Mouse (Mus musculus): Measurements from ENCODE around the gene Pdlim5. TPM values are rescaled to one million over a fixed set of nuclear protein-coding genes. Genes with fewer than 3 reads are reported as not detected.

Gene Pdlim5
- polyA plus RNA-seq, 1 experiment from 2014 or later, result 32.5 TPM

DNA sequence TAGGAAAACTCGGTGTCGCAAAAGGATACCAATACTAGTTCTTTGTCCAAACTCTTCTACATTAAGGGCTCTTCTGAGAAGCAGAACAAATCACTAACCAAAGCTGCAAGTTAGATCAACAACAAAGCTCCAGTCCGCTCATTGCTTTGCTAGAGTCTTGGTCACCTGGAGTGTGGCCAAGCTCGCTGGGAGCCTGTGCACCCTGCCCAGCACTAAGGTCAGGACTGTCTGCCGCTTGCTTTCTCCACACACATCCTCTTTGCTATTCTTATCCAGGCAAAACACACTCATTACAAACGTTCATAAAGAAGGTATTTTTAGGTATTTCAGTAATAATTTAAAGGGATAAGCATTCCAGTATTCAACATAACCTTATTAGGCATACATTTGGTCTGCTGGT, 73.6 kb downstream of the Pdlim5 start:
- Histone ChIP-seq H3K4me1 (replicated peaks; ENCODE audit: insufficient read depth, low read length) (0 out of 2 replicates have a peak, but pooled peaks cover 6% of the 10 kb centered on the region), H3K9me3 (replicated peaks; ENCODE audit: low read length) (no peaks in the 10 kb centered on the region), H3K4me2 (ENCODE audit: low read length) (no peak overlapping the region), H3K36me3 (ENCODE audit: insufficient read depth, low read length) (no peaks in the 10 kb centered on the region), H3K4me3 (replicated peaks; ENCODE audit: low read depth, low read length) (no peak overlapping the region), H3K27ac (no peak overlapping the region), H3K27me3 (ENCODE audit: insufficient read depth, low read length) (no peaks in the 10 kb centered on the region), H3K9ac (ENCODE audit: low read depth, low read length) (no peak overlapping the region)
- DNase-seq (ENCODE audit: low spot score) (peak; percentile 45), ATAC-seq (replicated peaks; ENCODE audit: low FRiP score, low read depth) (no peak)
- WGBS, result 54% methylated on average over 6 of the region's 6 CpGs
- no peak for TF ChIP-seq CTCF (IDR thresholded peaks at IDR 0.05; ENCODE audit: low read depth)

GRCm38 (mm10) chr3:142318147-142318546, 77.3 kb downstream of the Pdlim5 start:
- no peak overlapping the region for H3K27ac ChIP-seq
- 0 out of 2 replicates have a peak, but pooled peaks cover 6% of the 10 kb centered on the region for H3K4me1 ChIP-seq (replicated peaks; ENCODE audit: insufficient read depth, low read length)
- no peaks in the 10 kb centered on the region for H3K27me3 ChIP-seq (ENCODE audit: insufficient read depth, low read length)
- no peaks in the 10 kb centered on the region for H3K9me3 ChIP-seq (replicated peaks; ENCODE audit: low read length)
- H3K9ac ChIP-seq (ENCODE audit: low read depth, low read length), result no peak overlapping the region
- H3K36me3 ChIP-seq (ENCODE audit: insufficient read depth, low read length), result no peaks in the 10 kb centered on the region
- H3K4me2 ChIP-seq (ENCODE audit: low read length), result no peak overlapping the region
- 55% methylated on average over 2 of the region's 2 CpGs for WGBS
- no peak for TF ChIP-seq CTCF (IDR thresholded peaks at IDR 0.05; ENCODE audit: low read depth)
- no peak for DNase-seq (ENCODE audit: low spot score)
- no peak overlapping the region for H3K4me3 ChIP-seq (replicated peaks; ENCODE audit: low read depth, low read length)
- ATAC-seq (replicated peaks; ENCODE audit: low FRiP score, low read depth), result no peak

DNA sequence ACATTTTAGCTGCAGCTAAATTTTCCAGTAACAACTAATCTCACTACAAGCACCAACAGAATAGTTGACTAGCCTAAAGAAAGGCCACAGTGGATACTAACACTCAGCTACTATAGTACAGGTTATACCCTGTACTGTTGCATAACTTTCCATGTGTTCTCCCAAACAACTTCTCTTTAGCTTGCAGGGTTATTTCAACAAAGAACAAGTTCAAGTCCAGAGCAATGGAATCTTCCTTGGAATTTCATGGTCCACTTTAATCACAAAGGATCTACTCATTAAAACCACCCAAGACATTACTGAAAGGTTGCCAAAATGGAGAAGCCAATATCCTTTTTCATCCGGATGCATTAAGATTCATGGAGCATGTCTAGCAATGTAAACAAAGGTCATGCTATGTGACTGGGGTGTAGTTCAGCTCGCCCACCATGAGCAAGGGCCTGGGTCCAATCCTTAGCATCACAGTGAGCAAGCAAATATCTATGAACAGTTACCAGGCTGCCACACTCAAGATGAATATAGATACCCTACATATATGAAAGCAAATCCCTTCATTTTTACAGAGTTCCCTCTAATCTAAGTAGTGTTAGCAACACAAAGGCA, 79.3 kb downstream of the Pdlim5 start:
- no peak for TF ChIP-seq CTCF (IDR thresholded peaks at IDR 0.05; ENCODE audit: low read depth)
- Histone ChIP-seq H3K27ac (peak overlapping the region; percentile 15; the same call in 1 of the 2 replicates), H3K9ac (ENCODE audit: low read depth, low read length) (no peak overlapping the region), H3K27me3 (ENCODE audit: insufficient read depth, low read length) (no peaks in the 10 kb centered on the region), H3K4me3 (replicated peaks; ENCODE audit: low read depth, low read length) (no peak overlapping the region), H3K4me1 (replicated peaks; ENCODE audit: insufficient read depth, low read length) (no peaks in the 10 kb centered on the region), H3K4me2 (ENCODE audit: low read length) (no peak overlapping the region), H3K36me3 (ENCODE audit: insufficient read depth, low read length) (no peaks in the 10 kb centered on the region), H3K9me3 (replicated peaks; ENCODE audit: low read length) (no peaks in the 10 kb centered on the region)
- ATAC-seq (replicated peaks; ENCODE audit: low FRiP score, low read depth) (no peak), DNase-seq (ENCODE audit: low spot score) (no peak)
- WGBS, result 39% methylated on average over 2 of the region's 2 CpGs

DNA sequence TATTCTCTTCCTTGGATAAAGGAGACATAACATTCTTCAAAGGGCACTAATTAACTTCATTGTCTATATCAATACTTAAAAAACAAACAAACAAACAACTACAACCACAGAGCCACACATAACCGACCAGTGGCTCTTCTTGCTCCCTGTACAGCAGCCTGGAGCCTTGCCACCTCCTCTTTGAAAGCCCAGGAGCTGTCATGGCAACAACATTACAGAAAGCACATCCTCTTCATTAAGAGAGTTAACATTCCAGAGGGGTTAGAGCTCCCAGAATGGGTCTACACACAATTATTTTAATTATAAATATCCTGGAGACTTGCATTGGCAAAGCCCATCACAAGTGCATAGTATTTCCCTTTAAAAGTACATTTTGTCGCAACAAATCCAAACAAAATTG, 84.4 kb downstream of the Pdlim5 start:
- WGBS, result 63% methylated on average over 2 of the region's 2 CpGs
- no peaks in the 10 kb centered on the region for H3K9me3 ChIP-seq (replicated peaks; ENCODE audit: low read length)
- H3K9ac ChIP-seq (ENCODE audit: low read depth, low read length), result no peak overlapping the region
- TF ChIP-seq CTCF (IDR thresholded peaks at IDR 0.05; ENCODE audit: low read depth), result no peak
- H3K4me1 ChIP-seq (replicated peaks; ENCODE audit: insufficient read depth, low read length), result no peaks in the 10 kb centered on the region
- no peak overlapping the region for H3K4me3 ChIP-seq (replicated peaks; ENCODE audit: low read depth, low read length)
- DNase-seq (ENCODE audit: low spot score) (no peak), ATAC-seq (replicated peaks; ENCODE audit: low FRiP score, low read depth) (no peak)
- H3K4me2 ChIP-seq (ENCODE audit: low read length), result no peak overlapping the region
- no peak overlapping the region for H3K27ac ChIP-seq
- no peaks in the 10 kb centered on the region for H3K27me3 ChIP-seq (ENCODE audit: insufficient read depth, low read length)
- H3K36me3 ChIP-seq (ENCODE audit: insufficient read depth, low read length), result no peaks in the 10 kb centered on the region

- Histone ChIP-seq H3K27me3 (ENCODE audit: insufficient read depth, low read length) (no peaks in the 10 kb centered on the region), H3K4me2 (ENCODE audit: low read length) (no peak overlapping the region), H3K9ac (ENCODE audit: low read depth, low read length) (no peak overlapping the region), H3K36me3 (ENCODE audit: insufficient read depth, low read length) (no peaks in the 10 kb centered on the region), H3K4me1 (replicated peaks; ENCODE audit: insufficient read depth, low read length) (no peaks in the 10 kb centered on the region), H3K9me3 (replicated peaks; ENCODE audit: low read length) (no peaks in the 10 kb centered on the region), H3K4me3 (replicated peaks; ENCODE audit: low read depth, low read length) (no peak overlapping the region), H3K27ac (no peak overlapping the region)
- no peak for TF ChIP-seq CTCF (IDR thresholded peaks at IDR 0.05; ENCODE audit: low read depth)
- 29% methylated on average over 2 of the region's 2 CpGs for WGBS
- DNase-seq (ENCODE audit: low spot score) (no peak), ATAC-seq (replicated peaks; ENCODE audit: low FRiP score, low read depth) (no peak)
Measured at GRCm38 (mm10) chr3:142310446-142310845, 85.0 kb downstream of the Pdlim5 start.

GRCm38 (mm10) chr3:142295287-142295676, 100.2 kb downstream of the Pdlim5 start:
- Histone ChIP-seq H3K36me3 (ENCODE audit: insufficient read depth, low read length) (0 out of 2 replicates have a peak, but pooled peaks cover 5% of the 10 kb centered on the region), H3K9ac (ENCODE audit: low read depth, low read length) (no peak overlapping the region), H3K9me3 (replicated peaks; ENCODE audit: low read length) (no peaks in the 10 kb centered on the region), H3K4me1 (replicated peaks; ENCODE audit: insufficient read depth, low read length) (no peaks in the 10 kb centered on the region), H3K27me3 (ENCODE audit: insufficient read depth, low read length) (no peaks in the 10 kb centered on the region), H3K4me3 (replicated peaks; ENCODE audit: low read depth, low read length) (no peak overlapping the region), H3K4me2 (ENCODE audit: low read length) (no peak overlapping the region), H3K27ac (no peak overlapping the region)
- TF ChIP-seq CTCF (IDR thresholded peaks at IDR 0.05; ENCODE audit: low read depth), result no peak
- 85% methylated on average over 7 of the region's 7 CpGs for WGBS
- ATAC-seq (replicated peaks; ENCODE audit: low FRiP score, low read depth) (no peak), DNase-seq (ENCODE audit: low spot score) (no peak)
